Mouse (Mus musculus) brain, embryonic 14.5 days (tissue): ENCODE measurements around the gene Gm5741.

ENCODE experiments used
- CTCF ChIP-seq: fragments of 200-500 bp; IDR thresholded peaks from 2 replicates; pipeline ENCODE4 v1.5.1; 2012; ENCODE audit warnings: inconsistent platforms, mild to moderate bottlenecking, moderate library complexity, borderline replicate concordance; ENCODE audit not compliant: insufficient read depth, insufficient read length; ENCODE audit errors: extremely low read depth
- POLR2A ChIP-seq: fragments of 200-500 bp; IDR thresholded peaks from 2 replicates; pipeline ENCODE4 v1.6.1; 2012; ENCODE audit warnings: mild to moderate bottlenecking, inconsistent platforms, borderline replicate concordance; ENCODE audit not compliant: poor library complexity, insufficient read depth, insufficient read length, severe bottlenecking; ENCODE audit errors: extremely low read depth

GRCm38 (mm10) chr8:85021514-85022055, 46.2 kb downstream of the Gm5741 start:
- TF ChIP-seq CTCF (no peak), POLR2A (no peak)
